Mouse (Mus musculus) forebrain, postnatal 0 days (tissue): ENCODE measurements around the gene P3h3. TPM values are rescaled to one million over a fixed set of nuclear protein-coding genes. Genes with fewer than 3 reads are reported as not detected.

Source experiments
- ATAC-seq: fragments of 200-750 bp; cut with Nextera tagmentation; 2 replicates; pipeline ENCODE4 v1.8.0; 2017; ENCODE audit warnings: mild to moderate bottlenecking, moderate library complexity
- DNase-seq: peaks from one replicate; pipeline ENCODE4 v3.0.0-alpha.2; 2015
- H3K27ac ChIP-seq: fragments of 300-500 bp; sonication (generic); 2 replicates; pipeline ENCODE4 v1.5.1; 2014; ENCODE audit warnings: low read depth, mild to moderate bottlenecking, antibody characterized with exemption, low read length, moderate library complexity, mixed read lengths
- H3K27me3 ChIP-seq: fragments of 300-500 bp; sonication (generic); 2 replicates; pipeline ENCODE4 v1.6.1; 2014; ENCODE audit warnings: mild to moderate bottlenecking, low read length, mixed read lengths; ENCODE audit not compliant: insufficient read depth
- H3K36me3 ChIP-seq: fragments of 300-500 bp; sonication (generic); 2 replicates; pipeline ENCODE4 v1.6.1; 2014; ENCODE audit warnings: mild to moderate bottlenecking, moderate library complexity; ENCODE audit not compliant: insufficient read depth
- H3K4me1 ChIP-seq: fragments of 300-500 bp; sonication (generic); 2 replicates; pipeline ENCODE4 v1.6.1; 2014; ENCODE audit warnings: antibody characterized with exemption; ENCODE audit not compliant: insufficient read depth
- H3K4me2 ChIP-seq: fragments of 300-500 bp; sonication (generic); 2 replicates; pipeline ENCODE4 v1.6.1; 2014; ENCODE audit warnings: low read depth, mild to moderate bottlenecking, moderate library complexity
- H3K4me3 ChIP-seq: fragments of 300-500 bp; sonication (generic); 2 replicates; pipeline ENCODE4 v1.5.1; 2014; ENCODE audit warnings: low read depth, low read length, mixed read lengths
- H3K9ac ChIP-seq: fragments of 300-500 bp; sonication (generic); 2 replicates; pipeline ENCODE4 v1.6.1; 2014; ENCODE audit warnings: mild to moderate bottlenecking
- H3K9me3 ChIP-seq: fragments of 300-500 bp; sonication (generic); 2 replicates; pipeline ENCODE4 v1.6.1; 2016; ENCODE audit warnings: low read length
- CTCF ChIP-seq: sonication (generic); IDR thresholded peaks from 2 replicates; pipeline ENCODE4 v1.5.1; 2016; ENCODE audit warnings: antibody characterized with exemption, control low read depth, low read depth
- WGBS: fragments of 180-500 bp; shearing (Covaris S2); extraction: QIAGEN DNeasy Blood & Tissue Kit; methylation state at CpG from one replicate; pipeline ENCODE4 v1.1.7; 2014; 5-methylcytosine and 5-hydroxymethylcytosine counted together
- polyA plus RNA-seq: library from polyadenylated mRNA; unstranded; fragments of >200 nt; fragmentation: Nextera tagmentation; extraction: Ambion mirVana; gene quantifications from 2 replicates; pipeline ENCODE4 v1.2.1, GENCODE M21; 2015
- total RNA-seq: library from RNA; depleted of rRNA; stranded (reverse); fragments of >200 nt; gene quantifications from 2 replicates; pipeline ENCODE4 v1.2.3, GENCODE M21; 2014

P3h3 gene
- total and polyA plus RNA-seq, 2 experiments from 2014 or later, result 9.1 to 85.7 TPM

DNA sequence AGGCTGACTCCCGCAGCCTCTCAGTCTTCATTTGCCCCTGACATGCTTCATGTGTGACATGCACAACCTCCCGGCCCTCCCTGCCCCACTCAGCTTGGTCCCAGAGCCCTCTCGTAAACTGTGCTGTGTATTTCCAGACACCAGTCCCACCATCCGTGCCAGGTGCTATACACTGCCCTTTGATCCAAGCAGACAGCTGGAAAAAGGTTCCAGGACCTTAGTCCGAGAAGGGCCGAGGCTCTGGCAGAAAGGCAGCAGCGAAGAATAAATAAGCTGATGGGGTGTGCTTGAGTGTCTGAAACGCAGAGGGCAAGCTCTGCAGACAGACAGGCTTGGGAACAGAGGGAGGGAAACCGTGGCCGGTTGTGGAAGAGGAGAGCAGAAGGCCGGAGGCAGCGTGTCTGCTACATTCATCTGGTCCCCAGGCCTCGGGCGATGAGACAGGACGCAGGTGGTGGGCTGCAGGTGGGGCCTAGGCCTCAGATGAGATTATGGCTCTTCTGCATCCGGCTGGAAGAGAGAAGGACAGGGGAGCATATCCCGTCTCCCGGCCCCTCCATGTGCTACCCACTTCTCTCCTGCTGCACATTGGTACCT lies 8.3 kb upstream of the P3h3 start:
- no peak overlapping the region for H3K4me3 ChIP-seq
- 0 out of 2 replicates have a peak, but pooled peaks cover 5% of the 10 kb centered on the region for H3K36me3 ChIP-seq
- H3K27ac ChIP-seq, result 0 out of 2 replicates have a peak overlapping the region, but pooled peaks have one; percentile 40
- TF ChIP-seq CTCF, result no peak
- DNase-seq (no peak), ATAC-seq (no peak)
- no peaks in the 10 kb centered on the region for H3K9me3 ChIP-seq
- H3K4me1 ChIP-seq, result peaks cover 11% of the 10 kb centered on the region
- H3K27me3 ChIP-seq, result no peaks in the 10 kb centered on the region
- no peak overlapping the region for H3K9ac ChIP-seq
- no peak overlapping the region for H3K4me2 ChIP-seq
- WGBS, result 59% methylated on average over 18 of the region's 18 CpGs

DNA sequence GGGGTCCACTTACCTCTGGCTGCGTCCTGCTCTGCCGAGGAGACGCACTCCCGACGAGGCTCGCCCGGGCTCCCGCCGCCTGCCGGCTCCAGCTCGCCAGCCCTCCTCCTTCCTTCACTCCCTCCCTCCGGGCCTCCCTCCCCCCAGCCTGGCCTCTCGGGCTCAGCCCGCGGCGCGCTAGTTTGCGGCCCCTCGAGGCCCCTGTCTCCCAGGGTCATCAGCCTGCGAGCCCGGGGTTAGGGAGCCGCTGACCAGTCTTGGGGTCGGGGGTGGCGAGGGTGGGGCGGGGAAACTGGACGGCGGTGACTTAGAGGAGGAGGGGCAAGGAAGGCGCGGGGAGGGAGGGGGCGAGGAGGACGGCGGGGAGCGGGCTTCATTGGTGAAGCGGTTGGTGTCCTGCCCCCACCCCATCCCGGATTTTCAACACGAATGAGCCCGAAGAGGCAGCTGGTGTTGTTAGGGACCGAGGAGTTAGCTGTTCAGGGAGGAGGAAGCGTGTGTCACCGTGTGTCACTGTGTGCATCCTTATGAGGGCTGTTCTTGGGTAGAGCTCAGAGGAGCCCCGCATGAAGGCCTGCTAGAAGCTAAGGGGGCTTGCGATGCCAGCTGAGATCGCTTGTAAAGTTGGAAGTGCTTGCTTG lies 6.2 kb upstream of the P3h3 start, which contains the start of gene Gpr162:
TSS of gene Gpr162 (minus strand) at position 326 of the 641 bp plus-strand sequence.
- H3K4me1 ChIP-seq, result peaks cover 11% of the 10 kb centered on the region
- H3K9ac ChIP-seq, result peak within 1 kb of the TSS; percentile 93
- no peaks in the 10 kb centered on the region for H3K27me3 ChIP-seq
- H3K27ac ChIP-seq, result peak within 1 kb of the TSS; percentile 95
- H3K4me2 ChIP-seq, result peak within 1 kb of the TSS; percentile 76
- H3K4me3 ChIP-seq, result peak within 1 kb of the TSS; percentile 75
- TF ChIP-seq CTCF, result peak; percentile 46
- peak; percentile 85 for DNase-seq
- H3K9me3 ChIP-seq, result no peaks in the 10 kb centered on the region
- whole genome bisulfite sequencing, result 3% methylated on average over 43 of the region's 43 CpGs
- peak; percentile 86 for ATAC-seq
- H3K36me3 ChIP-seq, result peaks cover 13% of the 10 kb centered on the region; the same call in 1 of the 2 replicates

DNA sequence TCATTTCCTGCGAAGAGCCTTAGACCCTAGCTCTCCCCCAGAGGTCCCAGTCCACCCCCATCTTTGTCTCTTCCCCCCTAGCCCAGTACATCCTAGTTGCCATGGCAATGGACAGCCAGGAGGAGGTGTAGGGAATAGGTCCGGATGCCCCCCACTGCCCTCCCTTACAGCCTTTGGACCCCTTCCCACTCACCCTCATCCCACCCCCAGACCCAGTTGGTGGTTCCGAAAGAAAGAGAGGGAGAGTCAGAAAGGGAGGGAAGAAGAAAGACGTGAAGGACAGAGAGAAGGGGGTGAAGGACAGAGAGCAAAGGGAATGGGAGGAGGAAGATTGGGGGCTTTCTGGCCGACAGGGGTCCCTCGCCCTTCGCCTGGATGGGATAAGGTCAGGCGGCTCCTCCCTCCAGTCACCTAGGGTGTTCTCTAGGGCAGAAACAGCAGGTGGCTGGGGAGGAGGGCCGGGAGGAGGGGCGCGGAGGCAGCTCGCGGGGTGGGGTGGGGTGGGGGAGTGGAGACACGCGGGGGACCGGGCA lies 5.6 kb upstream of the P3h3 start:
- Histone ChIP-seq H3K4me1 (peaks cover 11% of the 10 kb centered on the region), H3K9ac (peak overlapping the region; percentile 93), H3K4me2 (peak overlapping the region; percentile 76), H3K4me3 (peak overlapping the region; percentile 75), H3K27me3 (no peaks in the 10 kb centered on the region), H3K9me3 (no peaks in the 10 kb centered on the region), H3K36me3 (peaks cover 16% of the 10 kb centered on the region; the same call in 1 of the 2 replicates), H3K27ac (peak overlapping the region; percentile 95)
- no peak for DNase-seq
- WGBS, result 2% methylated on average over 14 of the region's 16 CpGs
- ATAC-seq, result peak; percentile 11
- no peak for TF ChIP-seq CTCF

DNA sequence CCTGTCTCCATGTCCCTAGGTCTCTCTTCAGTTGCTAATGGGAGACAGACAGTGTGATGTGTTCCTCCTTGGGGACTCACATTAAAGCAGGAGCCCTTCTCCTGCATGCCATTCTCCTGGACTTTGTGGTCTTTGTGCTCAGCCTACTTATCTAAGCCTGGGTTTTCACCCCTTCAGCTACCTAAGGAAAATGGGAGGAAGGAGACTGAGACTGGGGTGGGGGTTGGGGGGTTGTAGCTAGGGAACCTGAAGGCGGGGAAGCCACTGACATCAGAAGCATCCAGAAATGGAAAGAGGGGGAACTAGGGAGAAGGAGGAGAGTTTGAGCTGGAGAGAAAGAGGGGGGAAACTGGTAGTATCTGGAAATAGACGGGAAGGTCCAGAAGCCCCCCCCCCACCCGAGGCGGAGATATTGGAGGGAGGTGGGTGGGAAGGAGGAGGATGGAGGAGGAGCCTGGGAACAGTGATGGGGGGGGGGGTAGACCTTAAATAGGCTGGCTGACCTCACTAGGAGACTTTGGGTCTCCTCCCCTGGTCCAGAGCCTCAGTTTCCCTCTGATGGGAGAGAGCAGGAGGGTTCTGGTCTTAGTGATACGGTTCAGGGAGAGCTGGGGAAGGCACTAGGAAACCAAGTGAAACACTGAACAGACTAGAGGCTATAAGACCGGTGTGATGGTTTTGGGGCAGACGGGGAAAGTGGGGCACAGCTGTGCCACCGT lies 5.0 kb upstream of the P3h3 start:
- no peak for TF ChIP-seq CTCF
- ATAC-seq, result peak; percentile 2; the same call in 1 of the 2 replicates
- peak; percentile 62 for DNase-seq

DNA sequence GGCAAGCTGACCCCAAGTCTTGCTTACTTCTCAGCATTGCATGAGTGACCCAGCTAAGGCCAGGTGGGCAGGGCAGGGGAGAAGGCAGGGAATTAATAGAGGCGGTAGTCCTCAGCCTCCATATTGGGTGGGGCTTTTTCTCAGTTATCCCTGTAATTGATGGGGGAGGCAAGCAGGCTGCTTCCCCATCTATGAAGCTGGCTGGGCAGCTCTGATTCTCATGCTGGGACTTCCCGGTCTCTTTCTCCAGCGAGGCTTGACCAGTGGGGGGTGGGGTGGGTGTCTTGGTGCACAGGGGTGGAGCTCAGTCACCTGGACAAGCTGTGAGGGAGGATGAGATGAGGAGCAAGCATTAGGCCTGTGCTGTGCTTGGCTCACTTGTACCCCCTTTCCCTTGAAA lies 4.2 kb upstream of the P3h3 start:
- peaks cover 11% of the 10 kb centered on the region for H3K4me1 ChIP-seq
- DNase-seq (no peak), ATAC-seq (no peak)
- peak overlapping the region; percentile 76 for H3K4me2 ChIP-seq
- 0 out of 2 replicates have a peak overlapping the region, but pooled peaks have one; percentile 95 for H3K27ac ChIP-seq
- no peaks in the 10 kb centered on the region for H3K9me3 ChIP-seq
- H3K27me3 ChIP-seq, result no peaks in the 10 kb centered on the region
- no peak overlapping the region; the same call in 1 of the 2 replicates for H3K9ac ChIP-seq
- TF ChIP-seq CTCF, result no peak
- H3K36me3 ChIP-seq, result peaks cover 16% of the 10 kb centered on the region; the same call in 1 of the 2 replicates
- H3K4me3 ChIP-seq, result 0 out of 2 replicates have a peak overlapping the region, but pooled peaks have one; percentile 75
- WGBS, result 28% methylated on average over 3 of the region's 3 CpGs

More for the DNA sequence above, 5.0 kb upstream of the P3h3 start:
- Histone ChIP-seq H3K9ac (peak overlapping the region; percentile 93), H3K4me1 (peaks cover 11% of the 10 kb centered on the region), H3K9me3 (no peaks in the 10 kb centered on the region), H3K36me3 (peaks cover 16% of the 10 kb centered on the region; the same call in 1 of the 2 replicates), H3K4me3 (peak overlapping the region; percentile 75), H3K27me3 (no peaks in the 10 kb centered on the region), H3K4me2 (peak overlapping the region; percentile 76), H3K27ac (peak overlapping the region; percentile 95)
- WGBS, result 9% methylated on average over 8 of the region's 8 CpGs

- peak overlapping the region; percentile 76 for H3K4me2 ChIP-seq
- DNase-seq (no peak), ATAC-seq (no peak)
- H3K36me3 ChIP-seq, result peaks cover 16% of the 10 kb centered on the region; the same call in 1 of the 2 replicates
- H3K9me3 ChIP-seq, result no peaks in the 10 kb centered on the region
- H3K9ac ChIP-seq, result no peak overlapping the region
- no peak overlapping the region for H3K4me3 ChIP-seq
- WGBS, result 81% methylated on average over 19 of the region's 19 CpGs
- TF ChIP-seq CTCF, result no peak
- H3K27me3 ChIP-seq, result no peaks in the 10 kb centered on the region
- H3K27ac ChIP-seq, result no peak overlapping the region
- H3K4me1 ChIP-seq, result peaks cover 14% of the 10 kb centered on the region
Observed at GRCm38 (mm10) chr6:124861266-124861665, 3.7 kb upstream of the P3h3 start.
